In genomic region chr3:81386931-81387330, GRCm38 (mm10) we compare ENCODE assay signal across 17 mouse cellular contexts.
DNase-seq lines count a peak whose midpoint lies in the region; ATAC-seq and TF ChIP-seq lines count a peak whose summit lies in the region.
"Had no signal": no experiment of that assay in that cellular context is flagged by ENCODE, and none has a peak within 500 bp of the region (broad histone marks: within the 10 kb centered on the region; RNA-seq: fewer than 3 reads in every experiment).

No protein-coding gene starts in this region.

- 26% methylated on average over 14 of the region's 14 CpGs for WGBS in lung, embryonic 14.5 days
- WGBS in lung, adult 2 months: 29% methylated on average over 14 of the region's 14 CpGs

- H3K4me3 ChIP-seq in lung, embryonic 14.5 days (ENCODE audit: low read depth, low read length): no peak overlapping the region
- H3K4me3 ChIP-seq in lung, adult 2 months (replicated peaks; ENCODE audit: extremely low read depth, low read depth, low read length): no peak overlapping the region
- H3K4me3 ChIP-seq: hindbrain, embryonic 12.5 days; midbrain, embryonic 10.5 days had no signal

- H3K4me1 ChIP-seq in lung, embryonic 14.5 days (ENCODE audit: insufficient read depth): no peaks in the 10 kb centered on the region
- no peaks in the 10 kb centered on the region for H3K4me1 ChIP-seq in lung, adult 2 months (ENCODE audit: control insufficient read depth, insufficient read depth, low read length)
- H3K4me1 ChIP-seq: hindbrain, embryonic 12.5 days; midbrain, embryonic 10.5 days had no signal

- no peak overlapping the region for H3K4me2 ChIP-seq in lung, embryonic 14.5 days
- H3K4me2 ChIP-seq: hindbrain, embryonic 12.5 days; liver, embryonic 11.5 days had no signal

- 0 out of 2 replicates have a peak overlapping the region, but pooled peaks have one; percentile 12 for H3K27ac ChIP-seq in lung, embryonic 14.5 days (ENCODE audit: low read depth)
- H3K27ac ChIP-seq: hindbrain, embryonic 12.5 days; midbrain, embryonic 10.5 days had no signal

- no peak overlapping the region for H3K9ac ChIP-seq in lung, embryonic 14.5 days
- H3K9ac ChIP-seq: hindbrain, embryonic 12.5 days had no signal

- no peak for TF ChIP-seq POLR2A in lung, adult 2 months (IDR thresholded peaks at IDR 0.05; ENCODE audit: borderline replicate concordance, extremely low read depth, low read depth, low read length)

- ATAC-seq in lung, embryonic 14.5 days (ENCODE audit: insufficient read depth): no peak
- ATAC-seq: forebrain, embryonic 16.5 days; Patski had no signal

- H3K9me3 ChIP-seq in lung, embryonic 14.5 days (ENCODE audit: low read depth, low read length): no peaks in the 10 kb centered on the region
- H3K9me3 ChIP-seq: hindbrain, embryonic 12.5 days; midbrain, embryonic 10.5 days had no signal

- no peaks in the 10 kb centered on the region for H3K27me3 ChIP-seq in lung, embryonic 14.5 days (ENCODE audit: insufficient read depth, low read length)
- H3K27me3 ChIP-seq: hindbrain, embryonic 12.5 days; Patski had no signal

- TF ChIP-seq CTCF in lung, embryonic 14.5 days (IDR thresholded peaks at IDR 0.05; ENCODE audit: low read depth): no peak
- TF ChIP-seq CTCF in lung, adult 2 months (IDR thresholded peaks at IDR 0.05; ENCODE audit: insufficient read depth, low read length): no peak

- no peaks in the 10 kb centered on the region for H3K36me3 ChIP-seq in lung, embryonic 14.5 days (ENCODE audit: insufficient read depth)
- H3K36me3 ChIP-seq: hindbrain, embryonic 12.5 days; midbrain, embryonic 10.5 days had no signal

- peak; percentile 9 for DNase-seq in adrenal gland, postnatal 14 days
- DNase-seq in adrenal gland, postnatal 10 days: no peak
- peak; percentile 9 for DNase-seq in lung, embryonic 14.5 days
- DNase-seq in lung, adult 2 months: no peak
- DNase-seq in kidney, adult 8-10 months: peak; percentile 1 to 8
- DNase-seq in kidney, postnatal 4 days: peak; percentile 6 to 7
- no peak for DNase-seq in thymus, postnatal 36 days
- DNase-seq in thymus, postnatal 14 days: no peak
- DNase-seq: cerebellum, adult 18-20 months; lung, postnatal 14 days; right cerebral cortex, postnatal 4 days; thymus, postnatal 25 days had no signal

Comparison
In these comparisons a context has a peak if more than half of its experiments do, and no peak if none do; other contexts are left out.
1. DNase-seq: peak in adrenal gland, postnatal 14 days (single experiment), lung, embryonic 14.5 days (single experiment), kidney, adult 8-10 months (2 of 2) and kidney, postnatal 4 days (2 of 2); none in adrenal gland, postnatal 10 days (single experiment), lung, adult 2 months (single experiment), thymus, postnatal 36 days (0 of 2) and thymus, postnatal 14 days (single experiment).